Mouse (Mus musculus): ENCODE data around the gene Kdm7a. TPM values are rescaled to one million over a fixed set of nuclear protein-coding genes. Genes with fewer than 3 reads are reported as not detected.

Gene Kdm7a
- polyA plus RNA-seq, 2 experiments: 6.7 to 9.1 TPM

- H3K9me3 ChIP-seq (ENCODE audit: control insufficient read depth, low read length): no peaks in the 10 kb centered on the region
- TF ChIP-seq EP300 (IDR thresholded peaks at IDR 0.05; ENCODE audit: low read depth): no peak
- peaks cover 7 to 16% of the 10 kb centered on the region in 2 experiments; a peak in 3 of 4 replicates for H3K4me1 ChIP-seq (replicated peaks; ENCODE audit: control insufficient read depth in 2 of 2, insufficient read depth in 2 of 2, low read length in 1 of 2)
- DNase-seq (ENCODE audit: low read depth in 3 of 3, low spot score in 3 of 3): no peak
- no peak overlapping the region for H3K27ac ChIP-seq
- no peak for ATAC-seq (ENCODE audit: insufficient read depth)
- no peak overlapping the region for H3K4me2 ChIP-seq (ENCODE audit: low read depth)
- H3K27me3 ChIP-seq (ENCODE audit: control insufficient read depth, insufficient read depth, low read length): no peaks in the 10 kb centered on the region
- 88% methylated on average over 5 of the region's 5 CpGs for WGBS (ENCODE audit: insufficient replicate concordance)
- no peak overlapping the region for H3K9ac ChIP-seq (replicated peaks)
- no peaks in the 10 kb centered on the region; the same call in 1 of the 2 replicates for H3K36me3 ChIP-seq (replicated peaks; ENCODE audit: control insufficient read depth, insufficient read depth, low read depth)
- H3K4me3 ChIP-seq (ENCODE audit: insufficient read depth in 1 of 2, low read depth in 2 of 2, low read length in 2 of 2): no peak overlapping the region
These were observed 13.6 kb downstream of the Kdm7a start for GRCm38 (mm10) chr6:39193006-39193405.

DNA sequence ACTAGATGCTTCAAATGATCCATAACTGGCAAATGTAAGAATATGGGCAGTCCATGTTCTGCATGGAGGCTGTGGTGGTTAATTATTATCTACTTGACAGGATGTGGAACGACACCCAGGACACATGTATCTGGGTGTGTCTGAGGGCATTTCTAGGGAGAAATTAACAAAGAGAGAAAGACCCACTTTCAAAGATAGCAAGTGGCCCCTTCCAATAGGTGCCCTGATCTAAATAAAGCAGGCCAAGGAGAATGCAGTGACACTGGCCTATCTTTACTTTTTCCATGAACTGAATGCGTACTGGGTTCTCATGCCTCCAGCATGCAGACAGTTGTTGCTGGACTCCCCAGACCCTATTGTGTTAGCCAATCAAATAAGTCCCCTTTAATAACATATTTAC lies 15.1 kb downstream of the Kdm7a start:
- TF ChIP-seq CTCF (IDR thresholded peaks at IDR 0.05; ENCODE audit: low read depth): no peak
- no peak for TF ChIP-seq EP300 (IDR thresholded peaks at IDR 0.05; ENCODE audit: low read depth)
- DNase-seq (ENCODE audit: low read depth in 3 of 3, low spot score in 3 of 3): no peak
- Histone ChIP-seq H3K27ac (no peak overlapping the region), H3K9me3 (ENCODE audit: control insufficient read depth, low read length) (no peaks in the 10 kb centered on the region), H3K27me3 (ENCODE audit: control insufficient read depth, insufficient read depth, low read length) (no peaks in the 10 kb centered on the region), H3K4me1 (replicated peaks; ENCODE audit: control insufficient read depth in 2 of 2, insufficient read depth in 2 of 2, low read length in 1 of 2) (peaks cover 7 to 16% of the 10 kb centered on the region in 2 experiments; a peak in 3 of 4 replicates), H3K9ac (replicated peaks) (no peak overlapping the region), H3K4me2 (ENCODE audit: low read depth) (no peak overlapping the region), H3K36me3 (replicated peaks; ENCODE audit: control insufficient read depth, insufficient read depth, low read depth) (no peaks in the 10 kb centered on the region; the same call in 1 of the 2 replicates), H3K4me3 (ENCODE audit: insufficient read depth in 1 of 2, low read depth in 2 of 2, low read length in 2 of 2) (no peak overlapping the region)
- ATAC-seq (ENCODE audit: insufficient read depth): 0 out of 2 replicates have a peak, but pooled peaks have one; percentile 28
- WGBS (ENCODE audit: insufficient replicate concordance): 25% methylated on average over 2 of the region's 2 CpGs

GRCm38 (mm10) chr6:39187227-39187626 lies 19.4 kb downstream of the Kdm7a start:
- Histone ChIP-seq H3K27me3 (ENCODE audit: control insufficient read depth, insufficient read depth, low read length) (no peaks in the 10 kb centered on the region), H3K27ac (no peak overlapping the region)
- DNase-seq (ENCODE audit: low read depth in 3 of 3, low spot score in 3 of 3): no peak

GRCm38 (mm10) chr6:39169089-39169488 lies 37.5 kb downstream of the Kdm7a start:
- H3K9me3 ChIP-seq (ENCODE audit: control insufficient read depth, low read length): no peaks in the 10 kb centered on the region
- H3K27me3 ChIP-seq (ENCODE audit: control insufficient read depth, insufficient read depth, low read length): no peaks in the 10 kb centered on the region
- TF ChIP-seq CTCF (IDR thresholded peaks at IDR 0.05; ENCODE audit: low read depth) (no peak), EP300 (IDR thresholded peaks at IDR 0.05; ENCODE audit: low read depth) (no peak)
- H3K4me3 ChIP-seq (ENCODE audit: insufficient read depth in 1 of 2, low read depth in 2 of 2, low read length in 2 of 2): no peak overlapping the region
- WGBS (ENCODE audit: insufficient replicate concordance): 18% methylated on average over 1 of the region's 1 CpGs
- no peak for ATAC-seq (ENCODE audit: insufficient read depth)
- peaks cover 13% of the 10 kb centered on the region for H3K36me3 ChIP-seq (replicated peaks; ENCODE audit: control insufficient read depth, insufficient read depth, low read depth)
- H3K4me1 ChIP-seq (replicated peaks; ENCODE audit: control insufficient read depth in 2 of 2, insufficient read depth in 2 of 2, low read length in 1 of 2): no peaks in the 10 kb centered on the region
- H3K9ac ChIP-seq (replicated peaks): no peak overlapping the region
- no peak overlapping the region for H3K27ac ChIP-seq
- H3K4me2 ChIP-seq (ENCODE audit: low read depth): no peak overlapping the region
- DNase-seq (ENCODE audit: low read depth in 3 of 3, low spot score in 3 of 3): no peak

More at GRCm38 (mm10) chr6:39187227-39187626, 19.4 kb downstream of the Kdm7a start:
- Histone ChIP-seq H3K4me2 (ENCODE audit: low read depth) (no peak overlapping the region), H3K4me3 (ENCODE audit: insufficient read depth in 1 of 2, low read depth in 2 of 2, low read length in 2 of 2) (no peak overlapping the region), H3K36me3 (replicated peaks; ENCODE audit: control insufficient read depth, insufficient read depth, low read depth) (no peaks in the 10 kb centered on the region; the same call in 1 of the 2 replicates), H3K4me1 (replicated peaks; ENCODE audit: control insufficient read depth in 2 of 2, insufficient read depth in 2 of 2, low read length in 1 of 2) (peaks cover 6 to 8% of the 10 kb centered on the region in 2 experiments; a peak in 3 of 4 replicates), H3K9me3 (ENCODE audit: control insufficient read depth, low read length) (no peaks in the 10 kb centered on the region), H3K9ac (replicated peaks) (no peak overlapping the region)
- TF ChIP-seq EP300 (IDR thresholded peaks at IDR 0.05; ENCODE audit: low read depth) (no peak), CTCF (IDR thresholded peaks at IDR 0.05; ENCODE audit: low read depth) (peak; percentile 70)
- no peak for ATAC-seq (ENCODE audit: insufficient read depth)
- 14% methylated on average over 2 of the region's 2 CpGs for WGBS (ENCODE audit: insufficient replicate concordance)

DNA sequence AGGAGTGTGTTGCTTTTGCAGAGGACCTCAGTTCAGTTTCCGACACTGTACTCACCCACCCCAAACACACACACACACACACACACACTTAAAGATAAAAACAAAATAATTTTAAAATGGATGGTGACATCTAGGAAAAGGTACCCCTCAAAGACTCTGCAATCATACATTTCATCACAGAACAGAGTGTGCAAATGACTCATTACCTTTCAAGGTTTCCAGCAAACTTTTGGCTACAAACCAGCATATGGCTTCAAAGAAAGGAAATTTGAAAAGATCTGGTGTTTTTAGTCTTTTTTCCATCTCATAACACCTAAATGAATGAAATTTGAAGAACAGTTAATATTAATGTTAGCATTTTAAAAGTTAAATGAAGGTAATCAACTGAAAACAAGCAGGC lies 41.7 kb downstream of the Kdm7a start:
- Histone ChIP-seq H3K36me3 (replicated peaks; ENCODE audit: control insufficient read depth, insufficient read depth, low read depth) (peaks cover 18% of the 10 kb centered on the region), H3K4me2 (ENCODE audit: low read depth) (no peak overlapping the region), H3K27ac (no peak overlapping the region), H3K4me3 (ENCODE audit: insufficient read depth in 1 of 2, low read depth in 2 of 2, low read length in 2 of 2) (no peak overlapping the region), H3K9me3 (ENCODE audit: control insufficient read depth, low read length) (no peaks in the 10 kb centered on the region), H3K9ac (replicated peaks) (no peak overlapping the region), H3K4me1 (replicated peaks; ENCODE audit: control insufficient read depth in 2 of 2, insufficient read depth in 2 of 2, low read length in 1 of 2) (peaks cover 7 to 11% of the 10 kb centered on the region in 2 experiments), H3K27me3 (ENCODE audit: control insufficient read depth, insufficient read depth, low read length) (no peaks in the 10 kb centered on the region)
- no peak for ATAC-seq (ENCODE audit: insufficient read depth)
- 100% methylated on average over 1 of the region's 1 CpGs for WGBS (ENCODE audit: insufficient replicate concordance)
- TF ChIP-seq CTCF (IDR thresholded peaks at IDR 0.05; ENCODE audit: low read depth): no peak
- TF ChIP-seq EP300 (IDR thresholded peaks at IDR 0.05; ENCODE audit: low read depth): no peak
- no peak for DNase-seq (ENCODE audit: low read depth in 3 of 3, low spot score in 3 of 3)

Data from liver, embryonic 14.5 days (tissue).